In genomic region chr12:102302831-102303351, GRCm38 (mm10) we compare ENCODE assay signal across 11 mouse cellular contexts. TPM values are rescaled to one million over a fixed set of nuclear protein-coding genes. Genes with fewer than 3 reads are reported as not detected.
A peak's percentile ranks its signal among the peaks of the same experiment; 100 is the strongest.
DNase-seq lines count a peak whose midpoint lies in the region; ATAC-seq lines count a peak whose summit lies in the region.
"Had no signal": no experiment of that assay in that cellular context is flagged by ENCODE, and none has a peak within 500 bp of the region (broad histone marks: within the 10 kb centered on the region; RNA-seq: fewer than 3 reads in every experiment).

No protein-coding gene starts in this region.

- no peaks in the 10 kb centered on the region for H3K9me3 ChIP-seq in hindbrain, embryonic 10.5 days
- H3K9me3 ChIP-seq in hindbrain, embryonic 14.5 days (ENCODE audit: control insufficient read depth, low read length): no peaks in the 10 kb centered on the region
- H3K9me3 ChIP-seq in lung, embryonic 15.5 days: no peaks in the 10 kb centered on the region
- no peaks in the 10 kb centered on the region for H3K9me3 ChIP-seq in midbrain, embryonic 15.5 days

- peak overlapping the region; percentile 66 for H3K27ac ChIP-seq in hindbrain, embryonic 10.5 days
- no peak overlapping the region for H3K27ac ChIP-seq in hindbrain, embryonic 14.5 days
- H3K27ac ChIP-seq in brown adipose tissue, adult 24 weeks (replicated peaks; ENCODE audit: low read depth, low read length): peak overlapping the region; percentile 28; the same call in 1 of the 2 replicates
- peak overlapping the region; percentile 69 for H3K27ac ChIP-seq in lung, embryonic 15.5 days
- no peak overlapping the region for H3K27ac ChIP-seq in midbrain, embryonic 15.5 days
- H3K27ac ChIP-seq: liver, embryonic 14.5 days had no signal

- 64% methylated on average over 4 of the region's 4 CpGs for WGBS in hindbrain, embryonic 10.5 days
- 81% methylated on average over 4 of the region's 4 CpGs for WGBS in hindbrain, embryonic 14.5 days
- 46% methylated on average over 4 of the region's 4 CpGs for whole genome bisulfite sequencing in lung, embryonic 15.5 days
- 76% methylated on average over 4 of the region's 4 CpGs for WGBS in midbrain, embryonic 15.5 days

- no peak overlapping the region for H3K9ac ChIP-seq in hindbrain, embryonic 14.5 days
- no peak overlapping the region for H3K9ac ChIP-seq in lung, embryonic 15.5 days
- no peak overlapping the region for H3K9ac ChIP-seq in midbrain, embryonic 15.5 days
- H3K9ac ChIP-seq: liver, embryonic 14.5 days had no signal

- no peak overlapping the region for H3K4me2 ChIP-seq in hindbrain, embryonic 14.5 days (replicated peaks)
- no peak overlapping the region for H3K4me2 ChIP-seq in lung, embryonic 15.5 days
- no peak overlapping the region for H3K4me2 ChIP-seq in midbrain, embryonic 15.5 days

- H3K4me1 ChIP-seq in hindbrain, embryonic 10.5 days (replicated peaks): peaks cover 40% of the 10 kb centered on the region
- peaks cover 6% of the 10 kb centered on the region; the same call in 1 of the 2 replicates for H3K4me1 ChIP-seq in hindbrain, embryonic 14.5 days (replicated peaks; ENCODE audit: control insufficient read depth, insufficient read depth, low read length)
- peaks cover 41% of the 10 kb centered on the region for H3K4me1 ChIP-seq in brown adipose tissue, adult 24 weeks (ENCODE audit: control insufficient read depth, insufficient read depth, insufficient read length, low read length)
- H3K4me1 ChIP-seq in lung, embryonic 15.5 days: peaks cover 73% of the 10 kb centered on the region
- H3K4me1 ChIP-seq in midbrain, embryonic 15.5 days: peaks cover under 1% of the 10 kb centered on the region; the same call in 1 of the 2 replicates

- H3K36me3 ChIP-seq in hindbrain, embryonic 10.5 days: no peaks in the 10 kb centered on the region
- H3K36me3 ChIP-seq in hindbrain, embryonic 14.5 days (replicated peaks; ENCODE audit: control insufficient read depth, insufficient read depth): no peaks in the 10 kb centered on the region
- H3K36me3 ChIP-seq in lung, embryonic 15.5 days: no peaks in the 10 kb centered on the region
- H3K36me3 ChIP-seq in midbrain, embryonic 15.5 days (replicated peaks): no peaks in the 10 kb centered on the region

- ATAC-seq in hindbrain, embryonic 14.5 days (ENCODE audit: low FRiP score): no peak
- peak; percentile 89 for ATAC-seq in lung, embryonic 15.5 days (ENCODE audit: borderline replicate concordance, extremely low read depth, low FRiP score, low TSS enrichment)
- ATAC-seq in midbrain, embryonic 15.5 days (replicated peaks): no peak

- no peaks in the 10 kb centered on the region for H3K27me3 ChIP-seq in hindbrain, embryonic 10.5 days (ENCODE audit: insufficient read depth, poor library complexity, severe bottlenecking)
- H3K27me3 ChIP-seq in hindbrain, embryonic 14.5 days (ENCODE audit: control insufficient read depth, insufficient read depth, low read length): no peaks in the 10 kb centered on the region
- no peaks in the 10 kb centered on the region for H3K27me3 ChIP-seq in lung, embryonic 15.5 days
- no peaks in the 10 kb centered on the region for H3K27me3 ChIP-seq in midbrain, embryonic 15.5 days (replicated peaks)
- H3K27me3 ChIP-seq: CH12.LX had no signal

- H3K4me3 ChIP-seq in hindbrain, embryonic 10.5 days: no peak overlapping the region
- no peak overlapping the region for H3K4me3 ChIP-seq in hindbrain, embryonic 14.5 days (replicated peaks; ENCODE audit: low read length)
- H3K4me3 ChIP-seq in brown adipose tissue, adult 24 weeks (ENCODE audit: insufficient read depth, low read depth, low read length): no peak overlapping the region
- no peak overlapping the region for H3K4me3 ChIP-seq in lung, embryonic 15.5 days
- no peak overlapping the region for H3K4me3 ChIP-seq in midbrain, embryonic 15.5 days

- no peak for DNase-seq in hindbrain, embryonic 10.5 days (ENCODE audit: low spot score)
- no peak for DNase-seq in hindbrain, embryonic 14.5 days (ENCODE audit: low spot score)
- peak; percentile 70 for DNase-seq in heart, postnatal 4 days
- DNase-seq in frontal cortex, postnatal 36 days (ENCODE audit: low spot score in 2 of 2): no peak
- DNase-seq in layer of hippocampus, adult 18-20 months (ENCODE audit: low spot score in 2 of 2): no peak
- DNase-seq: thymus, postnatal 14 days had no signal

RNA-seq across cellular contexts. Expression of gene Rin3, which starts 20.0 kb away (rescaled TPM):
- 5.1 TPM in 2 replicates for polyA plus RNA-seq in hindbrain, embryonic 10.5 days (2016; fragmentation: Nextera tagmentation; extraction: Ambion mirVana)
- 2.7 and 3.1 TPM in 2 replicates for polyA plus RNA-seq in hindbrain, embryonic 14.5 days (2014; fragmentation: Nextera tagmentation; extraction: Ambion mirVana)
- polyA plus RNA-seq in brown adipose tissue, adult 24 weeks (2012; ENCODE audit: insufficient read depth, insufficient read length, missing spikeins): 2.9 and 7.5 TPM in 2 replicates
- 10 to 100 TPM; 21.1 to 21.5 TPM for total RNA-seq in heart, postnatal 4 days (2021)
- polyA plus RNA-seq in lung, embryonic 15.5 days (2015; fragmentation: Nextera tagmentation; extraction: Ambion mirVana): 12.7 and 14.2 TPM in 2 replicates
- polyA plus RNA-seq in midbrain, embryonic 15.5 days (2015; fragmentation: Nextera tagmentation; extraction: Ambion mirVana): 2.4 and 2.8 TPM in 2 replicates
- 1 to 10 TPM; 3.0 to 3.3 TPM for total RNA-seq in layer of hippocampus, adult 18-20 months (2021)

Comparison
In these comparisons a context has a peak if more than half of its experiments do, and no peak if none do; other contexts are left out.
1. H3K27ac ChIP-seq: peak in hindbrain, embryonic 10.5 days (single experiment), brown adipose tissue, adult 24 weeks (single experiment) and lung, embryonic 15.5 days (single experiment); none in hindbrain, embryonic 14.5 days (single experiment) and midbrain, embryonic 15.5 days (single experiment).